In genomic region chr1:93731880-93732281, GRCm38 (mm10) we compare ENCODE assay signal across 8 mouse cellular contexts. TPM values are rescaled to one million over a fixed set of nuclear protein-coding genes. Genes with fewer than 3 reads are reported as not detected.
DNase-seq lines count a peak whose midpoint lies in the region; ATAC-seq and TF ChIP-seq lines count a peak whose summit lies in the region.

No protein-coding gene starts in this region.

- no peaks in the 10 kb centered on the region for H3K36me3 ChIP-seq in heart, postnatal 0 days (replicated peaks; ENCODE audit: control insufficient read depth, insufficient read depth, low read length)
- 0 out of 2 replicates have a peak, but pooled peaks cover 3% of the 10 kb centered on the region for H3K36me3 ChIP-seq in heart, embryonic 12.5 days
- H3K36me3 ChIP-seq in forebrain, embryonic 13.5 days (ENCODE audit: poor library complexity, severe bottlenecking): no peaks in the 10 kb centered on the region
- H3K36me3 ChIP-seq in midbrain, embryonic 13.5 days: no peaks in the 10 kb centered on the region

- no peaks in the 10 kb centered on the region for H3K27me3 ChIP-seq in heart, postnatal 0 days (ENCODE audit: control insufficient read depth, insufficient read depth, low read length)
- H3K27me3 ChIP-seq in heart, embryonic 12.5 days (replicated peaks): no peaks in the 10 kb centered on the region
- H3K27me3 ChIP-seq in forebrain, embryonic 13.5 days: no peaks in the 10 kb centered on the region
- H3K27me3 ChIP-seq in midbrain, embryonic 13.5 days: no peaks in the 10 kb centered on the region

- H3K4me1 ChIP-seq in heart, postnatal 0 days (ENCODE audit: control insufficient read depth, insufficient read depth): peaks cover 8% of the 10 kb centered on the region
- peaks cover 22% of the 10 kb centered on the region for H3K4me1 ChIP-seq in heart, embryonic 12.5 days (replicated peaks)
- H3K4me1 ChIP-seq in forebrain, embryonic 13.5 days: peaks cover 7% of the 10 kb centered on the region
- peaks cover 14% of the 10 kb centered on the region for H3K4me1 ChIP-seq in midbrain, embryonic 13.5 days (replicated peaks)

- H3K9me3 ChIP-seq in heart, postnatal 0 days (replicated peaks; ENCODE audit: control insufficient read depth, low read length): no peaks in the 10 kb centered on the region
- H3K9me3 ChIP-seq in heart, embryonic 12.5 days (replicated peaks): no peaks in the 10 kb centered on the region
- H3K9me3 ChIP-seq in forebrain, embryonic 13.5 days (replicated peaks): no peaks in the 10 kb centered on the region
- H3K9me3 ChIP-seq in midbrain, embryonic 13.5 days: no peaks in the 10 kb centered on the region

- no peak overlapping the region for H3K4me3 ChIP-seq in heart, postnatal 0 days (ENCODE audit: low read depth, low read length)
- H3K4me3 ChIP-seq in heart, embryonic 12.5 days: no peak overlapping the region
- H3K4me3 ChIP-seq in forebrain, embryonic 13.5 days: no peak overlapping the region
- no peak overlapping the region for H3K4me3 ChIP-seq in midbrain, embryonic 13.5 days (replicated peaks)

- peak overlapping the region; percentile 37 for H3K4me2 ChIP-seq in heart, postnatal 0 days (ENCODE audit: low read depth, low read length)
- no peak overlapping the region for H3K4me2 ChIP-seq in heart, embryonic 12.5 days
- 0 out of 2 replicates have a peak overlapping the region, but pooled peaks have one; percentile 22 for H3K4me2 ChIP-seq in forebrain, embryonic 13.5 days
- H3K4me2 ChIP-seq in midbrain, embryonic 13.5 days (replicated peaks): peak overlapping the region; percentile 38

- peak overlapping the region; percentile 27; the same call in 1 of the 2 replicates for H3K27ac ChIP-seq in heart, postnatal 0 days (ENCODE audit: low read depth)
- no peak overlapping the region for H3K27ac ChIP-seq in heart, embryonic 12.5 days (ENCODE audit: poor library complexity, severe bottlenecking)
- no peak overlapping the region for H3K27ac ChIP-seq in forebrain, embryonic 13.5 days
- H3K27ac ChIP-seq in midbrain, embryonic 13.5 days: peak overlapping the region; percentile 74

- peak; percentile 67 for DNase-seq in heart, postnatal 0 days (ENCODE audit: low spot score)
- DNase-seq in ZHBTc4 (ENCODE audit: low read depth, low spot score) (peak; percentile 51), liver (no peak)
- DNase-seq in yolk sac, embryonic 10.5 days (ENCODE audit: low spot score): no peak
- no peak for DNase-seq in lung, postnatal 10 days

- no peak for TF ChIP-seq CTCF in heart, postnatal 0 days (IDR thresholded peaks at IDR 0.05; ENCODE audit: low read depth)

- ATAC-seq in heart, postnatal 0 days (ENCODE audit: insufficient read depth, low read depth): peak; percentile 53; the same call in 1 of the 2 replicates
- no peak for ATAC-seq in heart, embryonic 12.5 days (ENCODE audit: insufficient number of reproducible peaks, low FRiP score)
- peak; percentile 68 for ATAC-seq in forebrain, embryonic 13.5 days
- ATAC-seq in midbrain, embryonic 13.5 days: peak; percentile 72

- no peak for TF ChIP-seq EP300 in heart, postnatal 0 days (IDR thresholded peaks at IDR 0.05; ENCODE audit: low read depth)

- WGBS in heart, postnatal 0 days: 24% methylated on average over 3 of the region's 3 CpGs
- WGBS in heart, embryonic 12.5 days: 13% methylated on average over 3 of the region's 3 CpGs
- 5% methylated on average over 3 of the region's 3 CpGs for WGBS in forebrain, embryonic 13.5 days
- 3% methylated on average over 3 of the region's 3 CpGs for WGBS in midbrain, embryonic 13.5 days

- no peak overlapping the region for H3K9ac ChIP-seq in heart, postnatal 0 days (replicated peaks; ENCODE audit: low read depth, low read length)
- no peak overlapping the region for H3K9ac ChIP-seq in heart, embryonic 12.5 days
- no peak overlapping the region for H3K9ac ChIP-seq in forebrain, embryonic 13.5 days
- 0 out of 2 replicates have a peak overlapping the region, but pooled peaks have one; percentile 14 for H3K9ac ChIP-seq in midbrain, embryonic 13.5 days (replicated peaks)

RNA-seq across cellular contexts. Expression of gene Atg4b, which starts 19.4 kb away (rescaled TPM):
- 22.3 and 47.8 TPM in 2 replicates for total RNA-seq in heart, postnatal 0 days (2014; rRNA removed; ENCODE audit: low replicate concordance)
- polyA plus RNA-seq in heart, postnatal 0 days (2015; fragmentation: Nextera tagmentation; extraction: Ambion mirVana): 50.3 and 61.1 TPM in 2 replicates
- 68.1 and 73.1 TPM in 2 replicates for polyA plus RNA-seq in heart, embryonic 12.5 days (2016; fragmentation: Nextera tagmentation; extraction: Ambion mirVana)
- polyA plus RNA-seq in forebrain, embryonic 13.5 days (2015; fragmentation: Nextera tagmentation; extraction: Ambion mirVana): 91.5 and 96.9 TPM in 2 replicates
- polyA plus RNA-seq in midbrain, embryonic 13.5 days (2015; fragmentation: Nextera tagmentation; extraction: Ambion mirVana): 107 and 109 TPM in 2 replicates

RNA-seq across cellular contexts. Expression of gene Thap4, which starts 22.8 kb away (rescaled TPM):
- total RNA-seq in heart, postnatal 0 days (2014; rRNA removed; ENCODE audit: low replicate concordance): 57.2 and 81.4 TPM in 2 replicates
- 53.9 and 56.7 TPM in 2 replicates for polyA plus RNA-seq in heart, postnatal 0 days (2015; fragmentation: Nextera tagmentation; extraction: Ambion mirVana)
- polyA plus RNA-seq in heart, embryonic 12.5 days (2016; fragmentation: Nextera tagmentation; extraction: Ambion mirVana): 47.2 and 51.8 TPM in 2 replicates
- polyA plus RNA-seq in forebrain, embryonic 13.5 days (2015; fragmentation: Nextera tagmentation; extraction: Ambion mirVana): 38.0 and 43.2 TPM in 2 replicates
- 41.7 and 49.2 TPM in 2 replicates for polyA plus RNA-seq in midbrain, embryonic 13.5 days (2015; fragmentation: Nextera tagmentation; extraction: Ambion mirVana)

RNA-seq across cellular contexts. Expression of gene Bok, which starts 46.4 kb away (rescaled TPM):
- total RNA-seq in heart, postnatal 0 days (2014; rRNA removed; ENCODE audit: low replicate concordance): 50.8 and 61.5 TPM in 2 replicates
- polyA plus RNA-seq in heart, postnatal 0 days (2015; fragmentation: Nextera tagmentation; extraction: Ambion mirVana): 25.6 and 27.6 TPM in 2 replicates
- 48.1 and 50.0 TPM in 2 replicates for polyA plus RNA-seq in heart, embryonic 12.5 days (2016; fragmentation: Nextera tagmentation; extraction: Ambion mirVana)
- 65.3 and 75.9 TPM in 2 replicates for polyA plus RNA-seq in forebrain, embryonic 13.5 days (2015; fragmentation: Nextera tagmentation; extraction: Ambion mirVana)
- polyA plus RNA-seq in midbrain, embryonic 13.5 days (2015; fragmentation: Nextera tagmentation; extraction: Ambion mirVana): 59.1 and 61.2 TPM in 2 replicates

Comparison
In these comparisons a context has a peak if more than half of its experiments do, and no peak if none do; other contexts are left out.
1. H3K27ac ChIP-seq: peak in heart, postnatal 0 days (single experiment) and midbrain, embryonic 13.5 days (single experiment); none in heart, embryonic 12.5 days (single experiment) and forebrain, embryonic 13.5 days (single experiment).
2. DNase-seq: peak in heart, postnatal 0 days (single experiment) and ZHBTc4 (single experiment); none in yolk sac, embryonic 10.5 days (single experiment), liver (single experiment) and lung, postnatal 10 days (single experiment).